Mouse (Mus musculus) MEL (cell line): ENCODE data around the gene Klhdc9. TPM values are rescaled to one million over a fixed set of nuclear protein-coding genes. Genes with fewer than 3 reads are reported as not detected.

ENCODE experiments used
- DNase-seq: peaks from one replicate; pipeline ENCODE4 v3.0.0; 2011; ENCODE audit warnings: low read depth, low spot score
- H3K27ac ChIP-seq: 2 replicates; pipeline ENCODE4 v1.5.1; 2012; ENCODE audit warnings: low read depth, mild to moderate bottlenecking, control low read depth, low read length, moderate library complexity; ENCODE audit not compliant: control insufficient read depth
- H3K27me3 ChIP-seq, 2 experiments: fragments of 150-350 bp in 1 of 2; sonication (generic) in 1 of 2; 2 replicates each; pipeline ENCODE4 v1.6.1; 2012; ENCODE audit warnings: low read length in 2 of 2, mild to moderate bottlenecking in 2 of 2, improper control_type of control experiment in 1 of 2, moderate library complexity in 1 of 2; ENCODE audit not compliant: insufficient read depth in 2 of 2, control insufficient read depth in 1 of 2
- H3K36me3 ChIP-seq, 2 experiments: 2 replicates each; pipeline ENCODE4 v1.6.1; 2012 to 2014; ENCODE audit warnings: low read length in 2 of 2, improper control_type of control experiment in 1 of 2, inconsistent platforms in 1 of 2, mild to moderate bottlenecking in 1 of 2; ENCODE audit not compliant: insufficient read depth in 2 of 2, control insufficient read depth in 1 of 2
- H3K4me1 ChIP-seq, 2 experiments: fragments of 150-350 bp in 1 of 2; sonication (generic) in 1 of 2; 2 replicates each; pipeline ENCODE4 v1.6.1; 2012; ENCODE audit warnings: low read length in 2 of 2, improper control_type of control experiment in 1 of 2, mild to moderate bottlenecking in 1 of 2; ENCODE audit not compliant: insufficient read depth in 2 of 2, control insufficient read depth in 1 of 2
- H3K4me3 ChIP-seq, 2 experiments: fragments of 150-350 bp in 1 of 2; sonication (generic) in 1 of 2; 2 replicates each; pipeline ENCODE4 v1.5.1; 2012; ENCODE audit warnings: low read depth in 2 of 2, low read length in 2 of 2, mild to moderate bottlenecking in 2 of 2, moderate library complexity in 2 of 2, control low read depth in 1 of 2, improper control_type of control experiment in 1 of 2; ENCODE audit not compliant: control insufficient read depth in 1 of 2, insufficient read depth in 1 of 2
- H3K79me2 ChIP-seq: 2 replicates; pipeline ENCODE4 v1.6.1; 2012; ENCODE audit warnings: mild to moderate bottlenecking, low read length, moderate library complexity; ENCODE audit not compliant: control insufficient read depth, poor library complexity, insufficient read depth
- H3K9ac ChIP-seq: 2 replicates; pipeline ENCODE4 v1.6.1; 2012; ENCODE audit warnings: low read depth, mild to moderate bottlenecking, control low read depth, low read length, moderate library complexity; ENCODE audit not compliant: control insufficient read depth, poor library complexity, severe bottlenecking
- H3K9me3 ChIP-seq: fragments of 150-350 bp; sonication (generic); replicated peaks from 2 replicates; pipeline ENCODE4 v1.6.1; 2012; ENCODE audit warnings: mild to moderate bottlenecking, low read length, improper control_type of control experiment, moderate library complexity; ENCODE audit not compliant: insufficient read depth
- BHLHE40 ChIP-seq: IDR thresholded peaks from 2 replicates; pipeline ENCODE4 v1.6.1; 2012; ENCODE audit warnings: low read depth, mild to moderate bottlenecking, inconsistent platforms, low read length, improper control_type of control experiment, borderline replicate concordance
- CHD1 ChIP-seq: IDR thresholded peaks from 2 replicates; pipeline ENCODE4 v1.6.1; 2012; ENCODE audit warnings: low read depth, mild to moderate bottlenecking, inconsistent platforms, low read length, improper control_type of control experiment
- CTCF ChIP-seq, 3 experiments: IDR thresholded peaks in 2 of 3; conservative IDR thresholded peaks in 1 of 3; 2 replicates each; pipeline ENCODE4 v1.5.1; 2011 to 2012; ENCODE audit warnings: low read length in 3 of 3, low read depth in 2 of 3, mild to moderate bottlenecking in 2 of 3, improper control_type of control experiment in 1 of 3, inconsistent platforms in 1 of 3, mixed read lengths in 1 of 3, moderate library complexity in 1 of 3; ENCODE audit not compliant: control insufficient read depth in 1 of 3, insufficient read depth in 1 of 3, poor library complexity in 1 of 3, severe bottlenecking in 1 of 3
- EP300 ChIP-seq, 2 experiments: IDR thresholded peaks; 2 replicates each; pipeline ENCODE4 v1.6.1; 2011; ENCODE audit warnings: improper control_type of control experiment in 2 of 2, low read length in 2 of 2, low read depth in 1 of 2, mild to moderate bottlenecking in 1 of 2
- ETS1 ChIP-seq: IDR thresholded peaks from 2 replicates; pipeline ENCODE4 v1.6.1; 2012; ENCODE audit warnings: low read depth, mild to moderate bottlenecking, inconsistent platforms, low read length, improper control_type of control experiment, moderate library complexity
- GABPA ChIP-seq: IDR thresholded peaks from 2 replicates; pipeline ENCODE4 v1.6.1; 2012; ENCODE audit warnings: low read depth, mild to moderate bottlenecking, inconsistent platforms, low read length, improper control_type of control experiment, moderate library complexity
- GATA1 ChIP-seq: IDR thresholded peaks from 2 replicates; pipeline ENCODE4 v1.6.1; 2011; ENCODE audit warnings: low read depth, low read length, improper control_type of control experiment
- HCFC1 ChIP-seq: IDR thresholded peaks from 2 replicates; pipeline ENCODE4 v1.6.1; 2012; ENCODE audit warnings: low read depth, mild to moderate bottlenecking, inconsistent platforms, low read length, improper control_type of control experiment, moderate library complexity
- JUND ChIP-seq: IDR thresholded peaks from 2 replicates; pipeline ENCODE4 v1.6.1; 2011; ENCODE audit warnings: low read depth, mild to moderate bottlenecking, improper control_type of control experiment, low read length
- KAT2A ChIP-seq: conservative IDR thresholded peaks from 2 replicates; pipeline ENCODE4 v1.6.1; 2012; ENCODE audit warnings: low read depth, low read length, improper control_type of control experiment, inconsistent platforms
- MAFK ChIP-seq: IDR thresholded peaks from 2 replicates; pipeline ENCODE4 v1.6.1; 2011; ENCODE audit warnings: low read depth, mild to moderate bottlenecking, low read length, improper control_type of control experiment, borderline replicate concordance
- MAX ChIP-seq: IDR thresholded peaks from 2 replicates; pipeline ENCODE4 v1.6.1; 2011; ENCODE audit warnings: low read length, improper control_type of control experiment
- MEF2A ChIP-seq: IDR thresholded peaks from 2 replicates; pipeline ENCODE4 v1.6.1; 2014; ENCODE audit warnings: low read depth, mild to moderate bottlenecking, inconsistent platforms, low read length, improper control_type of control experiment; ENCODE audit not compliant: poor library complexity, insufficient replicate concordance, severe bottlenecking; ENCODE audit errors: extremely low read depth
- MXI1 ChIP-seq: IDR thresholded peaks from 2 replicates; pipeline ENCODE4 v1.6.1; 2011; ENCODE audit warnings: mild to moderate bottlenecking, low read depth, low read length, improper control_type of control experiment
- MYB ChIP-seq: IDR thresholded peaks from 2 replicates; pipeline ENCODE4 v1.6.1; 2011; ENCODE audit warnings: mild to moderate bottlenecking, low read depth, low read length, improper control_type of control experiment
- MYC ChIP-seq: IDR thresholded peaks from 2 replicates; pipeline ENCODE4 v1.6.1; 2011; ENCODE audit warnings: low read depth, mild to moderate bottlenecking, low read length, improper control_type of control experiment, moderate library complexity
- NRF1 ChIP-seq: IDR thresholded peaks from 2 replicates; pipeline ENCODE4 v1.6.1; 2014; ENCODE audit warnings: low read depth, mild to moderate bottlenecking, inconsistent platforms, low read length, improper control_type of control experiment, moderate library complexity; ENCODE audit not compliant: poor library complexity, insufficient read depth, severe bottlenecking
- POLR2A ChIP-seq, 2 experiments: IDR thresholded peaks; 2 replicates each; pipeline ENCODE4 v1.6.1; 2011 to 2012; ENCODE audit warnings: low read length in 2 of 2, mild to moderate bottlenecking in 2 of 2, control low read depth in 1 of 2, improper control_type of control experiment in 1 of 2, low read depth in 1 of 2, moderate library complexity in 1 of 2; ENCODE audit not compliant: control insufficient read depth in 1 of 2, insufficient read depth in 1 of 2, poor library complexity in 1 of 2
- POLR2AphosphoS2 ChIP-seq: IDR thresholded peaks from 2 replicates; pipeline ENCODE4 v1.6.1; 2011; ENCODE audit warnings: low read length, improper control_type of control experiment
- TAL1 ChIP-seq: IDR thresholded peaks from 2 replicates; pipeline ENCODE4 v1.6.1; 2012; ENCODE audit warnings: mild to moderate bottlenecking, inconsistent platforms, low read length, moderate library complexity, mixed read lengths
- TBP ChIP-seq: IDR thresholded peaks from 2 replicates; pipeline ENCODE4 v1.8.0; 2011; ENCODE audit warnings: low read depth, low read length, improper control_type of control experiment
- TCF12 ChIP-seq: IDR thresholded peaks from 2 replicates; pipeline ENCODE4 v1.6.1; 2014; ENCODE audit warnings: low read depth, mild to moderate bottlenecking, inconsistent platforms, low read length, improper control_type of control experiment, moderate library complexity
- USF1 ChIP-seq: IDR thresholded peaks from 2 replicates; pipeline ENCODE4 v1.6.1; 2014; ENCODE audit warnings: low read depth, mild to moderate bottlenecking, inconsistent platforms, low read length, improper control_type of control experiment, moderate library complexity
- ZC3H11A ChIP-seq: IDR thresholded peaks from 2 replicates; pipeline ENCODE4 v1.6.1; 2012; ENCODE audit warnings: low read depth, mild to moderate bottlenecking, inconsistent platforms, low read length, improper control_type of control experiment
- ZKSCAN1 ChIP-seq: IDR thresholded peaks from 2 replicates; pipeline ENCODE4 v1.6.1; 2012; ENCODE audit warnings: low read depth, mild to moderate bottlenecking, inconsistent platforms, low read length, improper control_type of control experiment, moderate library complexity
- ZMIZ1 ChIP-seq: IDR thresholded peaks from 2 replicates; pipeline ENCODE4 v1.6.1; 2012; ENCODE audit warnings: low read depth, mild to moderate bottlenecking, inconsistent platforms, low read length, improper control_type of control experiment, moderate library complexity
- ZNF384 ChIP-seq: IDR thresholded peaks from 2 replicates; pipeline ENCODE4 v1.6.1; 2012; ENCODE audit warnings: low read depth, mild to moderate bottlenecking, inconsistent platforms, low read length, improper control_type of control experiment
- polyA plus RNA-seq, 2 experiments: library from polyadenylated mRNA; stranded (reverse) in 1 of 2; unstranded in 1 of 2; fragments of >175 nt in 1 of 2; fragments of >200 nt in 1 of 2; gene quantifications; 2 replicates each; pipeline versions ENCODE4 v1.2.1 to v1.2.4; 2012; ENCODE audit warnings: low replicate concordance in 2 of 2, low read depth in 1 of 2; ENCODE audit not compliant: insufficient read length in 2 of 2, insufficient read depth in 1 of 2, missing spikeins in 1 of 2
- total RNA-seq: library from RNA; depleted of rRNA; stranded (reverse); fragments of 300-350 nt; gene quantifications from 2 replicates; pipeline ENCODE4 v1.2.3, GENCODE M21; 2012

Klhdc9 gene
- total and polyA plus RNA-seq, 3 experiments = 0.08 TPM; not detected in 2

DNA sequence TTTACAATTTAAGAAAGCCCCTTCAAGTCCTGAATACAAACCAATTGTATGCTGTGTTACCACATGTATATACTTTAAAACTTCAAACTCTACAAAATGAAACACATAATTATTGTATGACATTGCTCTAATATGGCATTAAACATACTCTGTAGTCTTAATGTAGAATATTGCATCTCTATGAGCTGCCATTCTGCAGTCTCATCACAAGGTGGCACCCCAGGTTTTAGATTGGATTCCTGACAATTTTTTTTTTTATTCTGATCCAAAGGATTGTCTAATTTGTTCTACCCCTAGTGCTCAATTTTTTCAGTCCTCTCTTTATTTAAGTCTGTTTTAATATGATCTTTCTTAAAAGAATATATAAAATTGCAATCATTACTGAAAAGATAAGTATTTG, 39.2 kb downstream of the Klhdc9 start (continued):
- TF ChIP-seq TAL1 (no peak), POLR2A (IDR thresholded peaks at IDR 0.05; ENCODE audit: control insufficient read depth in 1 of 2, insufficient read depth in 1 of 2, low read depth in 1 of 2, low read length in 2 of 2, poor library complexity in 1 of 2) (no peak), NRF1 (no peak), CTCF (IDR thresholded peaks at IDR 0.05 in 2 of 3, conservative IDR thresholded peaks at IDR 0.05 in 1 of 3; ENCODE audit: control insufficient read depth in 1 of 3, insufficient read depth in 1 of 3, low read depth in 2 of 3, low read length in 3 of 3, poor library complexity in 1 of 3, severe bottlenecking in 1 of 3) (peak in 2 of 3 experiments; percentile 41 to 77; a peak in 4 of 6 replicates), KAT2A (no peak), TBP (no peak), MAFK (no peak), MYC (no peak), CHD1 (no peak), ZC3H11A (peak; percentile 43; the same call in 1 of the 2 replicates), MEF2A (no peak), ZNF384 (peak; percentile 98), MYB (no peak), EP300 (IDR thresholded peaks at IDR 0.05; ENCODE audit: low read depth in 1 of 2, low read length in 2 of 2) (no peak), MAX (no peak), ZMIZ1 (no peak), ZKSCAN1 (no peak), POLR2AphosphoS2 (no peak)

DNA sequence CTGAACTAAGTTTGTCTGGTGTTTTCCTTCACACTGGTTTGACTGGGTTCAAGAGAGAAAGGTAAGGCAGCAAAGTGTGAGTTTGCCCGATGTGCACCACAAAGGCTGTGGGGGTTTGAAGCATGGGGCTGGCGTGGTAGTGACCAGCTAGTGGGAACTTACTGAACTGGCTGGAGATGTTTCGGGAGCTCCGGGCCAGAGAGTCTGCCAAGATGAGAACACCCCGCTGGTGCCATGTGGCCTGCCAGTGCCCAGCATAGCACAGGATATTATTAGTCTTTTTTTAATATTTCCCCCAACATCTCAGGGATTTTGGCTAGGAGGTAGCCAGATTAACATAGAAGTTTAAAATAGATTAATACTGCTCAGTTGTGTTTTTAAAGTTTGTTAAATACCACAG, 40.4 kb downstream of the Klhdc9 start:
- Histone ChIP-seq H3K36me3 (peaks cover 0 to 2% of the 10 kb centered on the region in 2 experiments; a peak in 1 of 4 replicates), H3K79me2 (no peaks in the 10 kb centered on the region), H3K4me1 (no peaks in the 10 kb centered on the region), H3K4me3 (no peak overlapping the region), H3K9me3 (no peaks in the 10 kb centered on the region), H3K9ac (no peak overlapping the region), H3K27ac (no peak overlapping the region), H3K27me3 (no peaks in the 10 kb centered on the region)
- DNase-seq = no peak
- TF ChIP-seq USF1 (no peak), BHLHE40 (no peak), NRF1 (no peak), GABPA (no peak), JUND (no peak), HCFC1 (no peak), TCF12 (no peak), GATA1 (no peak), CHD1 (no peak), ETS1 (no peak), MXI1 (no peak)
